Mouse (Mus musculus): ENCODE results near the gene B230307C23Rik. TPM values are rescaled to one million over a fixed set of nuclear protein-coding genes. Genes with fewer than 3 reads are reported as not detected.

Gene B230307C23Rik
- total and polyA plus RNA-seq, 3 experiments: 48.7 to 53.3 (median 50.8) TPM

- Histone ChIP-seq H3K79me2 (replicated peaks; ENCODE audit: control insufficient read depth, extremely low read depth, insufficient read depth, poor library complexity, severe bottlenecking) (peaks cover 2% of the 10 kb centered on the region; the same call in 1 of the 2 replicates), H3K27ac (ENCODE audit: insufficient read depth, low read depth) (no peak overlapping the region), H3K27me3 (replicated peaks) (no peaks in the 10 kb centered on the region), H3K4me2 (ENCODE audit: insufficient read depth, low read depth, poor library complexity, severe bottlenecking) (no peak overlapping the region), H3K9me3 (replicated peaks; ENCODE audit: low read length) (no peaks in the 10 kb centered on the region), H3K4me3 (replicated peaks in 1 of 3; ENCODE audit: low read depth in 2 of 3, low read length in 2 of 3, poor library complexity in 1 of 3) (no peak overlapping the region), H3K36me3 (replicated peaks in 1 of 2; ENCODE audit: control insufficient read depth in 1 of 2, insufficient read depth in 1 of 2, low read length in 1 of 2) (peaks cover 62 to 93% of the 10 kb centered on the region in 2 experiments), H3K9ac (ENCODE audit: insufficient read depth, low read depth) (no peak overlapping the region), H3K4me1 (ENCODE audit: control insufficient read depth in 1 of 2, insufficient read depth in 2 of 2) (peaks cover 4 to 14% of the 10 kb centered on the region in 2 experiments; a peak in 3 of 4 replicates)
- TF ChIP-seq TCF12 (IDR thresholded peaks at IDR 0.05; ENCODE audit: low read depth, low read length) (no peak), UBTF (IDR thresholded peaks at IDR 0.05; ENCODE audit: low read depth, low read length) (no peak), SIN3A (IDR thresholded peaks at IDR 0.05; ENCODE audit: low read length) (no peak), EP300 (IDR thresholded peaks at IDR 0.05; ENCODE audit: low read length) (no peak), JUND (conservative IDR thresholded peaks at IDR 0.05; ENCODE audit: low read depth, low read length) (no peak), CTCF (conservative IDR thresholded peaks at IDR 0.05 in 1 of 2, IDR thresholded peaks at IDR 0.05 in 1 of 2; ENCODE audit: low read depth in 2 of 2, low read length in 2 of 2) (no peak), ZKSCAN1 (IDR thresholded peaks at IDR 0.05; ENCODE audit: borderline replicate concordance, low read depth, low read length) (no peak), MYC (IDR thresholded peaks at IDR 0.05; ENCODE audit: low read depth, low read length) (no peak), CHD1 (IDR thresholded peaks at IDR 0.05; ENCODE audit: low read depth, low read length) (no peak), GABPA (IDR thresholded peaks at IDR 0.05; ENCODE audit: insufficient replicate concordance, low read depth, low read length) (no peak), ZNF384 (IDR thresholded peaks at IDR 0.05; ENCODE audit: low read depth, low read length) (no peak)
- dilution Hi-C loops (cut with MboI; ENCODE audit: extremely low pct_ligation_motif_present, extremely low pct_unique_long_range_greater_than_20kb, low sequenced_read_pairs) (no loop called here), in situ Hi-C loops (cut with MboI; ENCODE audit: low pct_ligation_motif_present, low pct_unique_long_range_greater_than_20kb, low sequenced_read_pairs) (no loop called here)
- DNase-seq (ENCODE audit: extremely low read depth): no peak
Measured at GRCm38 (mm10) chr16:97952801-97953200, 44.3 kb upstream of the B230307C23Rik start.

DNA sequence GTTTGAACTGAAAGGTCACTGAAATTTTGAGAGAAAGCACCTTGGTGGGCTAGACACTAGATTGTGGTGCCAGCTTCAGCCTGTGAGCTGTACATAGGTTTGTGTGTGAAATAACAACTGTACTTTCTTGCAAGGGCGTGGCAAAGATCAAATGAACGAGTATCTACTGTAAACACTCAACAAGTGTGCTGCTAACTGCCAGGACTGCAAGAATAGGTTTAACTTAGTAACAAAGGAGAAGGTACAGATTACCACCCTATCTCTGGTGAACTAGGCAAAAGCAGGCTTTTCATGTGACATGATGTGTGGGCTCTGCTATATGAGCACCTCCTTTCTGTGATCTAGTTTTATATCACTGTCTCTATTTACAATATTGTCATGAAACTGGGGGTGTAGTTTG, 43.8 kb upstream of the B230307C23Rik start:
- Histone ChIP-seq H3K9me3 (replicated peaks; ENCODE audit: low read length) (no peaks in the 10 kb centered on the region), H3K9ac (ENCODE audit: insufficient read depth, low read depth) (no peak overlapping the region), H3K4me3 (replicated peaks in 1 of 3; ENCODE audit: low read depth in 2 of 3, low read length in 2 of 3, poor library complexity in 1 of 3) (no peak overlapping the region), H3K36me3 (replicated peaks in 1 of 2; ENCODE audit: control insufficient read depth in 1 of 2, insufficient read depth in 1 of 2, low read length in 1 of 2) (peaks cover 65 to 92% of the 10 kb centered on the region in 2 experiments), H3K4me2 (ENCODE audit: insufficient read depth, low read depth, poor library complexity, severe bottlenecking) (no peak overlapping the region), H3K79me2 (replicated peaks; ENCODE audit: control insufficient read depth, extremely low read depth, insufficient read depth, poor library complexity, severe bottlenecking) (peaks cover 4% of the 10 kb centered on the region; the same call in 1 of the 2 replicates), H3K4me1 (ENCODE audit: control insufficient read depth in 1 of 2, insufficient read depth in 2 of 2) (peaks cover 7 to 18% of the 10 kb centered on the region in 2 experiments; a peak in 3 of 4 replicates), H3K27me3 (replicated peaks) (no peaks in the 10 kb centered on the region), H3K27ac (ENCODE audit: insufficient read depth, low read depth) (no peak overlapping the region)
- TF ChIP-seq MAFK (IDR thresholded peaks at IDR 0.05; ENCODE audit: insufficient replicate concordance, low read length): no peak
- TF ChIP-seq USF1 (IDR thresholded peaks at IDR 0.05; ENCODE audit: low read depth, low read length): no peak
- TF ChIP-seq NRF1 (IDR thresholded peaks at IDR 0.05; ENCODE audit: low read depth, low read length): no peak
- TF ChIP-seq POLR2A (IDR thresholded peaks at IDR 0.05; ENCODE audit: low read depth, low read length): no peak
- no peak for TF ChIP-seq TBP (conservative IDR thresholded peaks at IDR 0.05; ENCODE audit: low read depth, low read length)
- TF ChIP-seq RAD21 (IDR thresholded peaks at IDR 0.05; ENCODE audit: low read depth, low read length): no peak
- no peak for TF ChIP-seq IRF4 (IDR thresholded peaks at IDR 0.05; ENCODE audit: low read depth, low read length)
- no peak for TF ChIP-seq E2F4 (IDR thresholded peaks at IDR 0.05; ENCODE audit: insufficient replicate concordance, low read depth, low read length)
- dilution Hi-C loops (cut with MboI; ENCODE audit: extremely low pct_ligation_motif_present, extremely low pct_unique_long_range_greater_than_20kb, low sequenced_read_pairs): no loop called here
- in situ Hi-C loops (cut with MboI; ENCODE audit: low pct_ligation_motif_present, low pct_unique_long_range_greater_than_20kb, low sequenced_read_pairs): no loop called here
- no peak for DNase-seq (ENCODE audit: extremely low read depth)
